Mouse (Mus musculus): ENCODE measurements around the gene Hapln2. TPM values are rescaled to one million over a fixed set of nuclear protein-coding genes. Genes with fewer than 3 reads are reported as not detected.
A peak's percentile ranks its signal among the peaks of the same experiment; 100 is the strongest.

The Hapln2 gene
- total RNA-seq (2021), result not detected
- long read RNA-seq, experiment 1, result 0 reads
- long read RNA-seq, experiment 2, partial matches to known transcripts, result 0 of 1 reads
- long read RNA-seq, experiment 2, other reads (novel, unspliced or antisense), result 1 of 1 reads

- no peak for DNase-seq
Observed at GRCm38 (mm10) chr3:88027434-88028186, at the start of gene Hapln2. TSS of gene Hapln2 (minus strand) at chr3:88027583.

GRCm38 (mm10) chr3:88074766-88075165, 47.4 kb upstream of the Hapln2 start:
- DNase-seq, result no peak

- no peak for DNase-seq
Observed at GRCm38 (mm10) chr3:88074351-88074750, 47.0 kb upstream of the Hapln2 start.

- DNase-seq, result no peak
Observed at GRCm38 (mm10) chr3:88073631-88074030, 46.2 kb upstream of the Hapln2 start.

GRCm38 (mm10) chr3:88071783-88072182, 44.4 kb upstream of the Hapln2 start:
- DNase-seq, result peak; percentile 93

- DNase-seq, result no peak
Observed at GRCm38 (mm10) chr3:88068386-88068785, 41.0 kb upstream of the Hapln2 start.

GRCm38 (mm10) chr3:88057902-88058696, 30.7 kb upstream of the Hapln2 start, which contains the start of gene Naxe:
TSS of gene Naxe (minus strand) at chr3:88058495.
- peak; percentile 92 for DNase-seq

GRCm38 (mm10) chr3:88057030-88057429, 29.6 kb upstream of the Hapln2 start:
- no peak for DNase-seq

GRCm38 (mm10) chr3:88049532-88049931, 22.1 kb upstream of the Hapln2 start:
- no peak for DNase-seq

- peak; percentile 89 for DNase-seq
Observed at GRCm38 (mm10) chr3:88042661-88043421, 15.5 kb upstream of the Hapln2 start, which contains the start of gene Gpatch4. TSS of gene Gpatch4 (plus strand) at chr3:88043108.

- no peak for DNase-seq
Observed at GRCm38 (mm10) chr3:88035561-88036293, 8.3 kb upstream of the Hapln2 start.

GRCm38 (mm10) chr3:88033506-88033905, 6.1 kb upstream of the Hapln2 start:
- DNase-seq, result no peak

- peak; percentile 68 for DNase-seq
Observed at GRCm38 (mm10) chr3:88030608-88031395, 3.4 kb upstream of the Hapln2 start.

GRCm38 (mm10) chr3:88026823-88027222, 560 bp downstream of the Hapln2 start:
- no peak for DNase-seq

GRCm38 (mm10) chr3:88023192-88024074, 4.0 kb downstream of the Hapln2 start:
- DNase-seq, result peak; percentile 45

GRCm38 (mm10) chr3:88022322-88023191, 4.8 kb downstream of the Hapln2 start:
- DNase-seq, result peak; percentile 95

GRCm38 (mm10) chr3:88010634-88011265, 16.6 kb downstream of the Hapln2 start:
- peak; percentile 44 for DNase-seq
